Mouse (Mus musculus): ENCODE data around the gene Alox12b.

Gene Alox12b

DNA sequence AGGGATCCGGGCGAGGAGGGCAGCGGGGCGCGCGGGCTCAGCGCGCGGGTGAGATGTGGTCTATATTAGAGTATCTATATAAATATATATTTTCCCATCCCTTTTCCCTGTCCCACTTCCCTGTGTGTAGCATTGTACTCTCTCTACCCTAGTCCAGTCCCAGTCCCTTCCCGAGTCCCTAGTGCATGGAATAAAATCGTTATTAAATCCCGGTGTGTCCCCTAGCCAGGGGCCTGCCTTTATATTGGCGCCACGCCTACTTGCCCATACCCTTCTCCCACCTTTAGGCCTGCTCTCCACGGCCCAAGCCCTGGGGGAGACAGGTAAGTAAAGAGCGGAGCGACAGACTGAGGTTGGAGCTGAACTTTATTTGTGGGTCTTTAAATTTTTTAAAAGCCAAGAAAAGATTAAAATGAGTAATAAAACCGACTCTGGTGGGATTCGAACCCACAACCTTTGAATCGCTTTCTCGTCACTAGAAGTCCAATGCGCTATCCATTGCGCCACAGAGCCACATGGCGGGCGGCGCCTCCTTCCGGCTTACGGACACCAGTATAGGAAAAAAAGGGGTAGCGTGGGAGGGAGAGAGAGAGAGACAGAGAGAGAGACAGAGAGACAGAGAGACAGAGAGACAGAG is 33.6 kb upstream of the Alox12b start:
- peak; percentile 91 for DNase-seq (ENCODE audit: low read depth, low spot score)

DNA sequence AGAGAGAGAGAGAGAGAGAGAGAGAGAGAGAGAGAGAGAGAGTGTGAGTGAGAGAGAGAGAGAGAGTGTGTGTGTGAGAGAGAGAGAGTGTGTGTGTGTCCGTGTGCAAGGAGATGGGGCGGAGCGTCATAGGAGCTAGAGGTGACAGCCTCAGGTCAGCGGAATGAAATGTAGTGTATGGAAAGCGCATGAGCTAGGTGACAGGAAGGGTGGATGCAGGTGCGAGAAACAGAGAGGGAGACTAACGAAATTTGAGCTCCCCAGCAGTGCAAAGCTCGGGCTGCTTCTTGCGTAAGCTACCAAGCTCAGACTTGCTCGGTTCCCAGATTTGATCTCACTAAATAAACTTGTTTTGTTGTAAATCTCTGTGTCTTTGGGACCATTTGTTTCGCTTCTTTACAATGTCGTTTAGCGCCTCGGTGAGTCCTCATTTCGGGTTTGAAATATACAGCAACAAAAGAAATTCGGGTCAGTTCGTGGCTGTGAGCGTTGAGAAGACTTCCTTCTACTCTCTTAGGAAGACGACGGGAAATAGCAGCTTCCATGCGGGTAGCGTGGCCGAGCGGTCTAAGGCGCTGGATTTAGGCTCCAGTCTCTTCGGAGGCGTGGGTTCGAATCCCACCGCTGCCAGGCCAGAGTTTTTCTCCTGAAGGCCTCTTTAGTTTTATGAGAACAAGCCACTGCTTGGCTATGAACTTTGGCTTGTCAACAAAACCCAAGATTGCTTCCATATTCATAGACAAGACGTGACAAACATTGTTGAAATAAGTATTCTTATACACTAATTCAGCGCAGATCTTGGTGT is 32.9 kb upstream of the Alox12b start:
- peak; percentile 96 for DNase-seq (ENCODE audit: low read depth, low spot score)

DNA sequence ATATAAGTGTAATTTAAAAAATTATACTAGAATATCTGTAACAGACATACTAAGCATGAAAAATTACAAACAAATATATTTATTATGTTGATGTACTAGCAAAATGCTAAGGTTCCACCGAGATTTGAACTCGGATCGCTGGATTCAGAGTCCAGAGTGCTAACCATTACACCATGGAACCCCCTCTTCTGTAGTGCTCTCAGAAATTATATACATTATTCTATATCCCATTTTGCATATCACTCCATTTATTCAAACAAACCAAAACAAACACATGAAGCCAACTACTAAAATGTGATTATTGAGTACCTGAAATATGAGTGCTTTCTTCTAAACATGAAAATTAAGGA is 32.3 kb upstream of the Alox12b start:
- DNase-seq (ENCODE audit: low read depth, low spot score) = peak; percentile 90

DNA sequence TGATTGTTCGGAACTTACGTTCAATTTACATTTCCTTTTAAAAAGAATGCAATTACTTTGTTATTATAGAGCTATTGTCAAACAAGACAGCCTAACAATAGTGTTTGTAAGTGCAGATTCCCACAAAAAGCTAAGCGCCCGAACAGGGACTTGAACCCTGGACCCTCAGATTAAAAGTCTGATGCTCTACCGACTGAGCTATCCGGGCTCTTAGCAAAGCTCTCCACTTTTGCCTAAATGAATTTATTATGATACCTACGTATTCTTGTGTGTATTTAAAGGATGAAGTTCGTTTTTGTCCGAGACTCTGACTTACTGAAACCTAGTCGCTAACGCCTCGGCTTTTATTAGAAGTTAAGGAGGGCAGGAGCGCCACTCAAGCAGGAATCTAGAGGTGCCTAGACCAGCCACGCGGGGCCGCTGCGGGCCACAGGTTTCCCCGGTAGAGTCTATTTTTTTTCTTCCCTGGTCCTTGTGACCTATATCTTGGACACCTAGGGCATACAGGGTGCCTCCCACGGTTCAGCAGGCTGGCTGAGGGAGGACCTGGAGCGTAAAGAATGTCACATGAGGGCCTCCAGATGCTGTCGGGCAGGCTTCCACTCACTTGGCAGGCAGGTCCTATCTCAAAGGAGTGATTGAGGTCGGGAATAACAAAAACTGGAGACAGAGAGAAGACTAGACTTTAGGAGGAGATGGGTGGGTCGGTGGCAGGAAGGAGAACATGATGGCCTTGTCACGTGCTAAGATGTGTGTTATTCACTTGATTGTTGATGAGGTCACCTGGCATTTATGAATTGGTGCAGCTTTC is 31.5 kb upstream of the Alox12b start:
- peak; percentile 95 for DNase-seq (ENCODE audit: low read depth, low spot score)

DNA sequence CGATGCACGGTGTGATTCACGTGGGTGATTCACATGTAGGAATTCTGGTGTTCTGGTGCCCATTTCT is 31.1 kb upstream of the Alox12b start, which contains the start of gene Aloxe3:
TSS of gene Aloxe3 (plus strand) at position 45 of the 67 bp plus-strand sequence.
- no peak for DNase-seq (ENCODE audit: low read depth, low spot score)

DNA sequence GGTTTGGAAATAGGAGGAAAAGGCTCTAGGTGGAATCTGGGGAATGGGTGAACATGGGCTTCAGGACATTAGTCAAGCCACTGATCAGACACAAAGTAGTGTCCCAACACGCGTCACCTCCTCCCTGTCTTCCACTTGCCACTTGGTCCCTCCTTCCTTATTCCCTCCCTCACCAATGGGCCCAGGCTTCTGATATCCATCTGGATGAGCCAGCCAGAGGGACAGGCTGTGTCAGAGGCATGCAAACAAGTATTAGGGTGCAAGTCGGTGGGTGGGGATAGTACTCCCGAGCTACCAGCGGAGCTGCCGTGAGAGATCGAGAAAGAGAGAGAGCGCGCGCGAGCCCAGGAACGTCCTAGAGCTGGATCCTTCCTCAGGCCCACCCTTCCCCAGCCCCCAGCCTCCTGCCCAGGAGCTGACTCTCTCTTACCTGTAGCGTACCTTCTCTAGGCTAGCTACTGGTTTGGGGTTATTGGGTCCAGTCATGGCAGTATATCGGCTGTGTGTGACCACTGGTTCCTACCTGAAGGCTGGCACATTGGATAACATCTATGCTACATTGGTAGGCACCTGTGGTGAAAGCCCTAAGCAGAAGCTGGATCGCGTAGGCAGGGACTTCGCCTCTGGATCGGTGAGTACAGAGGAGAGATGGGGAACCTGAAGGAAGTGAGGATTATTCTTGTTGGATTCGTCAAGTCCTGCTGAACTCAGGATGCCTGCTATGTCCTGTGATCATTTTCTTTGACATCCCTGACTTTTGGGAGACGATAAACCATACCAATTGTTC is 30.7 kb upstream of the Alox12b start:
- no peak for DNase-seq (ENCODE audit: low read depth, low spot score)

DNA sequence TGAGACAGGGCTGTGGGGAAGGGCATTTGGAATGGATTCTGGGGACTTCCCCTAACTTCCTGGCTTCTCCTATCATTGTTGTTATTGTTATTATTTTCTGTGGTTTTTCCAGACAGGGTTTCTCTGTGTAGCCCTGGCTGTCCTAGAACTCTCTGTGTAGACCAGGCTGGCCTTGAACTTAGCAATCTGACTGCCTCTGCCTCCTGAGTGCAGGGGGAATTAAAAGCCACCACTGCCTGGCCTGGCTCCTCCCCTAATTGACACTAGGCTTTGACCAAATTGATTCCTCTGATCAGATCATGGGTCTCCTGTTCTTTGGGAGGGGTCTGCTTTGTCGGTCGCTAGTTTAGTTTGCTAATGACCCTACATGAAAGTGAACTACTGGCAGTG is 30.1 kb upstream of the Alox12b start:
- DNase-seq (ENCODE audit: low read depth, low spot score) = no peak

DNA sequence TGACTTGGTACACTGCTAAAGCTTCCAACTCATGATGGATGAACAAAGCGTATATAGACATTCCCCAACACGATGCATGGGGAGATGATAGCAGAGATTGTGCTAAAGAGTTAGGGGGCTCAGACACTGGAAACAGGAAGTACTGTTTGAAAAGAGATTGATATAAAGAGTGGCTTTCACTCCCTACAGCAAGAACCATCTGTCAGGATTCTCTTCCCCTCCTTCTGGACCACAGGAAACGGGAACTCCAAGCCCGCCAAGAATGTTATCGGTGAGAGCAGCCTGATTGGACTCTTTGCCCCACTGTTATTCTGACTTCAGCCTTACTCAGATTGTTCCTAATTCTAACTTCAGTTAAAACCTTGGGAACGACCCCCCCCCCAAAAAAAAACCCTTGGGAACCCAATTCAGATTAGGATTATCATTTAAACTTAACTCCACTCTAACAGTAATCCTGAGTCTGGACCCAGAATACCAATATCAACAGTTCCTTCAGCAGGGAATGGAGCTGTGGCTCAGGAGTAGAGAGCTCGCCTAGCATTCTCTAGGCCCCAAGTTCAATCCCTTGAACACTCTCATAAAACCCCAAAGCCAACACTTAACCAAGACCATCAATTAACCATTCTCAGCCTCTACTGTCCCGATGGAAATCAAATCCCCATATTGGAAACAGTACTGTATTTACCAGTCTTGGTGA is 28.2 kb upstream of the Alox12b start:
- no peak for DNase-seq (ENCODE audit: low read depth, low spot score)

DNA sequence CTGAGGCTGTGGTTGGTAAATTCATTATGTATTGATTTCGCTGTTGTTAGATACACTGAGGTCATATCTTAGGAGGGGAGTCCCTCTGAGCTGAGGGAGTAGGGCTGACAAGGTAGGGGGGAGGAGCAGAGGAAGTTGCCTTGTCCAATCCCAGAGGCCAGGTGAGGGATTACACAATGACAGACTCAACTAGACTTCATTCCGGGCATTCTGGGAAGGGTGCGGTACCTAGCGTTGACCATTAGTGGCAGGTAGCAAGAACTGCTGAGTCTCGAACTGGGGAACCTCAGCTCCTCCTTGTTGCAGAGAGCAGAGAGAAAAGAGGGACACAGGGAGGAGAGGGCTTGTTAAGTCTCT is 23.2 kb upstream of the Alox12b start:
- no peak for DNase-seq (ENCODE audit: low read depth, low spot score)

DNA sequence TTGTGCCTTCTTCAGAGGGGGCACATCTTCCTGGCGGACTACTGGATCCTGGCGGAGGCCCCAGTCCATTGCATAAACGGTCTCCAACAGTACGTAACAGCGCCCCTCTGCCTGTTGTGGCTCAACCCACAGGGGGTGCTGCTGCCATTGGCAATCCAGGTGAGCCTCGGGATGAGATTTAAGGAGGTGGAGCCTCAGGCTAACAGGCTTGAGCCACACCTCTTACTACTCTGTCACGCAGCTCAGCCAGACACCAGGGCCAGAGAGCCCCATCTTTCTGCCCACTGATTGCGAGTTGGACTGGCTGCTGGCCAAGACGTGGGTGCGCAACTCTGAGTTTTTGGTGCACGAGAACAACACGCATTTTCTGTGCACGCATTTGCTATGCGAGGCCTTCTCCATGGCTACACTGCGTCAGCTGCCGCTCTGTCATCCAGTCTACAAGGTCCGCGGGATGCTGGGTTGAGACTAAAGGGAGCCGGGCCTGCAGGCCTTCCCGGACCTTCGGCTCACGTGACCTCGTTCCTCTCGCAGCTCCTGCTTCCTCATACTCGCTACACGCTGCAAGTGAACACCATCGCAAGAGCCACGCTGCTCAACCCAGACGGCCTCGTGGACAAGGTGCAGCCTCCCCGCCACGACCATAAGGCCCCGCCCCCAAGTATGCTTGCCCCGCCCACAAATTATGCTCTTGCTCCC is 22.7 kb upstream of the Alox12b start:
- DNase-seq (ENCODE audit: low read depth, low spot score) = no peak

DNA sequence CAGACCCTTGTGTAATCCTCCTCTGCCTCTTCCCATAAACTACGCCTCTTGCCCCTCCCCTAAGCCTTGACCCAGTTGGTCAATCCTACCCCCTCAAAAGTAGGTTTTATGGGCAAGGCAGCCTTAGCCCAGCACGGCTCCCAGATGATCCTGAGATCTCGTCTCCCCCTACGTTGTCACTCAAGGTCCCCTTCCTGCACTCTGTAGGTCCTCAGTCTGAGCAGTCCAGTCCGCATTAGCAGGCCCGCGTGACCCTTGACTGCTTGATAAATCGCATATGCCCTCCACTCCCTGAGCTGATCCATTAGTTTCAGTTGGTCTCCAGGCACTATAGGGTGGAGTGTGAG is 22.2 kb upstream of the Alox12b start:
- DNase-seq (ENCODE audit: low read depth, low spot score) = no peak

DNA sequence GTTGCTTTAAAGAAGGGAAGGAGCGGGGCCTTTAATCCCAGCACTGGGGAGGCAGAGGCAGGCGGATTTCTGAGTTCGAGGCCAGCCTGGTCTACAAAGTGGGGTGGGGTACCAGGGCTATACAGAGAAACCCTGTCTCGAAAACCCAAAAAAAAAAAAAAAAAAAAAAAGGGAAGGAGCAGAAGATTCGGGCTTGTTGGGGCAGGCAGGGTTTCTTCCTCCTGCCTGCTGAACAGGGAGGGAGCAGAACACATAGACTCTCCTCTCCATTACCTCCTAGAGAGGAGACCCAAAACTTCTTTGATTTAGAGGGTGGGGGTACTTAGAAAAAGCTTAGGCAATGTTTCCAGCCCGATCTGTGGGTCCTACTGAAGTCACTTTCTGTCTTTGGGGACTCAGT is 21.4 kb upstream of the Alox12b start:
- no peak for DNase-seq (ENCODE audit: low read depth, low spot score)

DNA sequence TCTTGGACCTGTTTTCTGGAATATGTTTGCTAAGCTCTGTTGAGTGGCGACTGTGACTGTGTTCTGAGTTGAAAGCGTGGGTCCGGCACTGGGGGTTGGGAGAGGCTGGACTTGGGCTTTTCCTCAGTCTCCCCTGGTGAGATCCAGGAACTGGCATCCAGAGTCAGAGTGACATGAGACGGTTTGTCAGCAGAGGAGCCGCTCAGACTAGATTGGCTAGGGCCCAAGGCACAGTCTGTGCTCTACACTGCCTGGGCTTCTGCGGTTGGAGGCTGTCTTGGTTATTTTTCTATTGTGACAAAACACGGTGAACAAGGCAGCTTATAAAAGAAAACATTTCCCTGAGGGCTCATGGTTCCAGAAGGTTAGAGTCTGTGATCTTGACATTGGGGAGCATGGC is 9.2 kb upstream of the Alox12b start:
- DNase-seq (ENCODE audit: low read depth, low spot score) = no peak

DNA sequence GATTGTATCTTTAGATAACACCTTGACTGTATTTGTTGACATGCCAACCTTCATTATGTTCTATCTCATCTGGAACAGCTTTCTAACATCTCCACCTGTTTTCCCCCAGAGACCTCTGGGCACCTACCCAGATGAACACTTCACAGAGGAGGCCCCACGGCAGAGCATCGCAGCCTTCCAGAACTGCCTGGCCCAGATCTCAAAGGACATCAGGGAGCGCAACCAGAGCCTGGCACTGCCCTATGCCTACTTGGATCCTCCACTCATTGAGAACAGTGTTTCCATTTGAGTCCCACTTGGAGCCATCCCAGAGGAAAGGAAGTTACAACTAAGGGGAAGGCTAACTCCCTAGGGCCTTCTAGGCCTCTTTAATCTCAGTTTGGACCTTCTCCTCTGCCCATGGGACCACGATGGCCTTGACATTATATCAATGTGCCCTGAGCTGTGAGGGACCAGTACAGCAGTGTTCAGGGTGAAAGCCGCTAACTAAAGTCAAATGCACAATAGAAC is 8.3 kb upstream of the Alox12b start:
- DNase-seq (ENCODE audit: low read depth, low spot score) = no peak

DNA sequence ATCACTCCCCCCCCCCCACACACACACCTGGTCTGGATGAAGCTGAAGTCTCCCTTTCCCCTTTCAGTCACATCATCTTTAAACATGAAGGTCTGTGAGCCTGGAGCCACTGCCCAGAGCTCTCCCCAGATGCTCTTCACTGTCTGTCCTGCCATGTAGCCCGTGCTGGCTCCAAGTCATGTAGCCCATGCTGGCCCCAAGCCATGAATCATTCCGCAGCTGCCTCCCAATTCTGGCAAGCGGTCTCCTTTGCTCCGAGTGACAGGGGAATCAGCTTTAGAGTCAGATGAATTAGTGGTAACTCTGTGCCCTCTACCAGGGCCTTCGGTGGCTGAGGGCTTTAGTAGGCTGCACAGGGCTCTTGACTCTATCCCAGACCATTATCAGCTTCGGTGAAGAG is 7.1 kb upstream of the Alox12b start:
- no peak for DNase-seq (ENCODE audit: low read depth, low spot score)

DNA sequence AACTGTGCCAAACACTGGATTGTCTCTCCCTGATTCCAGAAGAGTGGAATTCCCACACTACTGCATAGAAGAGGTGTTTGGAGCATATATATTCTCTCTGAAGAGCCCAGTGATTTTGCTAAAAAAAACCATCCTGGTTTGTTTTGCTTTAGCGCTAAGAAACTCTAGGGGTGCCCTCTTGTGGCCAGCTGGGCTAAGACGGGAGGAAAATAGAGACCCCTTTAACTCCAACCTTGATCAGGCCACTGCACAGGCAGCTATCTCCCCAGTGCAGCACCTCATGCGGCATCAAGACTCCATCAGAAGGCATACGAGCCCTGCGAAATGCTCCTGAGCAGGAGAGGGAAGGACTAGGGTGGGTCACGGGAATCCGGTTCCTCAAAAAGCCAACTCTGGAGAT is 6.3 kb upstream of the Alox12b start:
- peak; percentile 61 for DNase-seq (ENCODE audit: low read depth, low spot score)

DNA sequence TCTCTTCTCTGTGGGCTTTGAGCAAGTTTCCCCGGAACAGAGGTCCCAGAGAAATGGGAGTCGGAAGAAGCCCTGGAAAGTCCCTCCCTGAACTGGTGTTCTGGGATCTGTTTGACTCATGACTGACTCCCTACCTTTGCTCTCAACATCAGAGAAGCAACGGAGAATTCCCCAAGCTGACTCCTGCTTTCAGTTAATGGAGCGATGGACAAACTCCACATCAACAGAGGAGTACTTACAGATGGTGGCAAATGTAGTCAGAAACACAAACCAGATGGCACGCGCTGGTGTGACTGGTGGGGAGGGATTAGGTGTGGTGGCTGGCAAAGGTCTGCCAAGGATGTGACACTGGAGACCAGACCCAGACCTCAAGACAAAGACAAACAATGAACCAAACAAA is 5.8 kb upstream of the Alox12b start:
- peak; percentile 41 for DNase-seq (ENCODE audit: low read depth, low spot score)

DNA sequence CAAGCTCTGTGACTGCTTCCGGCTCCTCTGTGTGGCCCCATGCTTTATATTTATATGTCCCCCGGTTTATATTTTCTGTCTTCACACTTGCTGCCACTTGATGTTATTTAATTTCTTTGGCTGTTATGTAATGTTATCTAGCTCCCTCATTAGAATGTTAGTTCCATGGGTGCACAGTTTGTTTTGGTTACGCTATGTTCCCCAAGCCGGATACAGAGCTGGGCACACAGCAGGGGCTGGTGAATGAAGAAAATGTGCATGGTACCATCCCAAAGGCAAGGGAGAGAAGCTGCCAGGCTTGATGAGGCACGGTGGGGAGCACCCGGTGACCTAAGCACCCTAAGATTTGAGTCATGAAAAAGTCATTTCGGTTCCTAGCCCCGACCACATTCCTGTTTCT is 3.0 kb upstream of the Alox12b start:
- no peak for DNase-seq (ENCODE audit: low read depth, low spot score)

DNA sequence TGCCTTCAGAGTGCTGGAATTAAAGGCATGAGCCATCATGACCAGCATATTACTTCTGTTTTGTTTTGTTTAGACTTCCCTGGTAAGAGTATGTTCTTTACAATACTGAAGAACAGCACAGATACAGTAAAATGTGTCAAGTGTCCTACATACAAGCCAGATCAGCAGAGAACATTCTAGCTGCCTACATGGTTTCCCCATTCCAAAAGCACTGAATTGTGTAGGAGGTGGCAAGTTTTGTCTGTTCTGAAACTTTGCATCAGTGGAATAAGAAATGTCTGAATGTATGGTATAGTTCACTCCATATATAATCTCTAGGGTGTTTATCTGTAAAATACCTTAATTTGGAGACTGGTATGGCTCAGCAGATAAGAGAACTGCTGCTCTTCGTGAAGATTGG is 1.4 kb upstream of the Alox12b start:
- DNase-seq (ENCODE audit: low read depth, low spot score) = no peak

DNA sequence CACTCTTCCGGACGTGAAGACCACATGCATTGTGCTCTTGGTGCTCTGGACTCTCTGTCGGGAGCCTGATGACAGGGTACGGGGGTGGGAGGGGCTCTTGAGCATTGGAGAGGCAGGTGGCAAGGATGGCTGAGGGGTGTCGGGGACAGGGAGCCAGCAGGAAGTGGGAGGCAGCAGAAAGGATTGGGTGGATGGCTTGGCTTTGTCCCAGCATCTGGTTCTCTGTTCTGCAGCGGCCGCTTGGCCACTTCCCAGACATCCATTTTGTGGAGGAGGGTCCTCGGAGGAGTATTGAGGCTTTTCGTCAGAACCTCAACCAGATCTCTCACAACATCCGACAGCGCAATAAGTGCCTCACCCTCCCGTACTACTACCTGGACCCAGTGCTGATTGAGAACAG is 12.5 kb downstream of the Alox12b start:
- DNase-seq (ENCODE audit: low read depth, low spot score) = no peak

DNA sequence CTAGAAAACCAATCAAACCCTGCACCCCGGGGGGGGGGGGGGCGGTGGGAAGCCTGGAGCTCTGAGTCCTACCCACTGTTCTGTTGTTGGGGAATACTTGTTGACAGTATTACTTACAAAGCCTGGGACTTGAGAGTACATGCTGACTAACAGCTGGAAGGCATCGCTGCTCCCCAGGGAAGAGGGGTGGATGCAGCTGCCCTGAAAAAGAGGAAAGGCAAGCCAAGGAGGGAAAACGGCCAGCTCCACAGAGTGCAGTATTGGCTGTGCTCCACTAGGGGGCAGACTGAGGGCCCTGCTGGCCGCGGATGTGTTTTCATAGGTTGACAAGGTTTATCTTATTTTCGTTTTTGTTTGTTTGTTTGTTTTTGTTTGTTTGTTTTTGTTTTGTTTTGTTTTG is 14.8 kb downstream of the Alox12b start:
- DNase-seq (ENCODE audit: low read depth, low spot score) = peak; percentile 60
